Mouse (Mus musculus): ENCODE measurements around the gene Tmem52. TPM values are rescaled to one million over a fixed set of nuclear protein-coding genes. Genes with fewer than 3 reads are reported as not detected.
"Not testable (repeated sequence)": the region's sequence is repeated elsewhere in the genome, so short reads cannot be mapped to it uniquely, and the experiment has no call there.

Gene Tmem52
- not detected for total RNA-seq (2018; cell fraction: chromatin; rRNA removed)
- total RNA-seq (2018; cell fraction: cytosol; rRNA removed) = not detected
- total RNA-seq (2018; cell fraction: nucleus; rRNA removed) = not detected
- not detected in 3 replicates for polyA plus RNA-seq (2018)

GRCm38 (mm10) chr4:155468952-155469351, at the start of gene Tmem52:
Gene Tmem52, plus strand, starts transcription at chr4:155469114.
- Histone ChIP-seq H3K4me3 (ENCODE audit: inconsistent target) (no peak within 1 kb of the TSS), H3K79me2 (ENCODE audit: inconsistent target) (no peaks in the 10 kb centered on the region), H3K27ac (no peak within 1 kb of the TSS), H3K36me3 (ENCODE audit: inconsistent target) (no peaks in the 10 kb centered on the region)
- WGBS (ENCODE audit: missing documents) = 11% methylated on average over 18 of the region's 21 CpGs

GRCm38 (mm10) chr4:155420137-155420536, 48.8 kb upstream of the Tmem52 start:
- Histone ChIP-seq H3K36me3 (ENCODE audit: inconsistent target) (no peaks in the 10 kb centered on the region), H3K4me3 (ENCODE audit: inconsistent target) (no peak overlapping the region), H3K79me2 (ENCODE audit: inconsistent target) (no peaks in the 10 kb centered on the region), H3K27ac (no peak overlapping the region)
- 89% methylated on average over 3 of the region's 3 CpGs for WGBS (ENCODE audit: missing documents)

- H3K4me3 ChIP-seq (ENCODE audit: inconsistent target) = peak overlapping the region; percentile 3; the same call in 1 of the 2 replicates
Measured at GRCm38 (mm10) chr4:155421412-155422370, 47.2 kb upstream of the Tmem52 start.

GRCm38 (mm10) chr4:155423988-155424387, 44.9 kb upstream of the Tmem52 start:
- Histone ChIP-seq H3K36me3 (ENCODE audit: inconsistent target) (no peaks in the 10 kb centered on the region), H3K4me3 (ENCODE audit: inconsistent target) (no peak overlapping the region), H3K79me2 (ENCODE audit: inconsistent target) (no peaks in the 10 kb centered on the region), H3K27ac (no peak overlapping the region)
- 35% methylated on average over 5 of the region's 5 CpGs for WGBS (ENCODE audit: missing documents)

More at GRCm38 (mm10) chr4:155421412-155422370, 47.2 kb upstream of the Tmem52 start:
- H3K27ac ChIP-seq; H3K79me2 ChIP-seq (ENCODE audit: inconsistent target); H3K36me3 ChIP-seq (ENCODE audit: inconsistent target): not testable (repeated sequence)
- 88% methylated on average over 16 of the region's 30 CpGs for WGBS (ENCODE audit: missing documents)

GRCm38 (mm10) chr4:155426272-155426671, 42.6 kb upstream of the Tmem52 start:
- 52% methylated on average over 6 of the region's 6 CpGs for WGBS (ENCODE audit: missing documents)
- Histone ChIP-seq H3K36me3 (ENCODE audit: inconsistent target) (no peaks in the 10 kb centered on the region), H3K79me2 (ENCODE audit: inconsistent target) (no peaks in the 10 kb centered on the region), H3K27ac (no peak overlapping the region), H3K4me3 (ENCODE audit: inconsistent target) (no peak overlapping the region)

- H3K4me3 ChIP-seq (ENCODE audit: inconsistent target) = no peak overlapping the region
- no peaks in the 10 kb centered on the region for H3K79me2 ChIP-seq (ENCODE audit: inconsistent target)
- no peak overlapping the region for H3K27ac ChIP-seq
- H3K36me3 ChIP-seq (ENCODE audit: inconsistent target) = no peaks in the 10 kb centered on the region
Measured at GRCm38 (mm10) chr4:155428442-155428841, 40.5 kb upstream of the Tmem52 start.

- Histone ChIP-seq H3K36me3 (ENCODE audit: inconsistent target) (no peaks in the 10 kb centered on the region), H3K27ac (no peak overlapping the region), H3K79me2 (ENCODE audit: inconsistent target) (no peaks in the 10 kb centered on the region), H3K4me3 (ENCODE audit: inconsistent target) (no peak overlapping the region)
- 84% methylated on average over 3 of the region's 3 CpGs for WGBS (ENCODE audit: missing documents)
Measured at GRCm38 (mm10) chr4:155429202-155429601, 39.7 kb upstream of the Tmem52 start.

GRCm38 (mm10) chr4:155432358-155432757, 36.6 kb upstream of the Tmem52 start:
- Histone ChIP-seq H3K79me2 (ENCODE audit: inconsistent target) (no peaks in the 10 kb centered on the region), H3K4me3 (ENCODE audit: inconsistent target) (no peak overlapping the region), H3K27ac (no peak overlapping the region), H3K36me3 (ENCODE audit: inconsistent target) (no peaks in the 10 kb centered on the region)
- WGBS (ENCODE audit: missing documents) = 85% methylated on average over 6 of the region's 6 CpGs

- Histone ChIP-seq H3K79me2 (ENCODE audit: inconsistent target) (no peaks in the 10 kb centered on the region), H3K4me3 (ENCODE audit: inconsistent target) (no peak overlapping the region), H3K36me3 (ENCODE audit: inconsistent target) (no peaks in the 10 kb centered on the region), H3K27ac (no peak overlapping the region)
- WGBS (ENCODE audit: missing documents) = 78% methylated on average over 5 of the region's 5 CpGs
Measured at GRCm38 (mm10) chr4:155433993-155434392, 34.9 kb upstream of the Tmem52 start.

- no peak overlapping the region for H3K27ac ChIP-seq
- H3K4me3 ChIP-seq (ENCODE audit: inconsistent target) = no peak overlapping the region
- H3K36me3 ChIP-seq (ENCODE audit: inconsistent target) = no peaks in the 10 kb centered on the region
- WGBS (ENCODE audit: missing documents) = 79% methylated on average over 3 of the region's 3 CpGs
- H3K79me2 ChIP-seq (ENCODE audit: inconsistent target) = no peaks in the 10 kb centered on the region
Measured at GRCm38 (mm10) chr4:155442808-155443207, 26.1 kb upstream of the Tmem52 start.

- Histone ChIP-seq H3K4me3 (ENCODE audit: inconsistent target) (no peak overlapping the region), H3K79me2 (ENCODE audit: inconsistent target) (no peaks in the 10 kb centered on the region), H3K27ac (no peak overlapping the region), H3K36me3 (ENCODE audit: inconsistent target) (no peaks in the 10 kb centered on the region)
- WGBS (ENCODE audit: missing documents) = 73% methylated on average over 10 of the region's 10 CpGs
Measured at GRCm38 (mm10) chr4:155451597-155451996, 17.3 kb upstream of the Tmem52 start.

GRCm38 (mm10) chr4:155458575-155458974, 10.3 kb upstream of the Tmem52 start:
- Histone ChIP-seq H3K36me3 (ENCODE audit: inconsistent target) (no peaks in the 10 kb centered on the region), H3K27ac (no peak overlapping the region), H3K79me2 (ENCODE audit: inconsistent target) (no peaks in the 10 kb centered on the region), H3K4me3 (ENCODE audit: inconsistent target) (no peak overlapping the region)
- WGBS (ENCODE audit: missing documents) = 81% methylated on average over 5 of the region's 5 CpGs

GRCm38 (mm10) chr4:155463050-155463449, 5.9 kb upstream of the Tmem52 start:
- no peaks in the 10 kb centered on the region for H3K79me2 ChIP-seq (ENCODE audit: inconsistent target)
- H3K4me3 ChIP-seq (ENCODE audit: inconsistent target) = no peak overlapping the region
- H3K27ac ChIP-seq = no peak overlapping the region
- 77% methylated on average over 13 of the region's 13 CpGs for WGBS (ENCODE audit: missing documents)
- no peaks in the 10 kb centered on the region for H3K36me3 ChIP-seq (ENCODE audit: inconsistent target)

- 92% methylated on average over 6 of the region's 6 CpGs for WGBS (ENCODE audit: missing documents)
- no peaks in the 10 kb centered on the region for H3K36me3 ChIP-seq (ENCODE audit: inconsistent target)
- no peak overlapping the region for H3K4me3 ChIP-seq (ENCODE audit: inconsistent target)
- H3K79me2 ChIP-seq (ENCODE audit: inconsistent target) = no peaks in the 10 kb centered on the region
- no peak overlapping the region for H3K27ac ChIP-seq
Measured at GRCm38 (mm10) chr4:155463611-155464010, 5.3 kb upstream of the Tmem52 start.

GRCm38 (mm10) chr4:155464061-155464460, 4.9 kb upstream of the Tmem52 start:
- Histone ChIP-seq H3K79me2 (ENCODE audit: inconsistent target) (no peaks in the 10 kb centered on the region), H3K4me3 (ENCODE audit: inconsistent target) (no peak overlapping the region), H3K36me3 (ENCODE audit: inconsistent target) (no peaks in the 10 kb centered on the region), H3K27ac (no peak overlapping the region)
- 82% methylated on average over 4 of the region's 4 CpGs for WGBS (ENCODE audit: missing documents)
